Mouse (Mus musculus): Measurements from ENCODE around the gene Smim7. TPM values are rescaled to one million over a fixed set of nuclear protein-coding genes. Genes with fewer than 3 reads are reported as not detected.

Smim7 gene
- total RNA-seq, 1 experiment = 45.2 TPM

GRCm38 (mm10) chr8:72521888-72522287 lies 49.0 kb downstream of the Smim7 start:
- no peak for DNase-seq (ENCODE audit: low read depth, low spot score)
- Histone ChIP-seq H3K27ac (ENCODE audit: insufficient read depth, low read depth, low read length, poor library complexity, severe bottlenecking) (peak overlapping the region; percentile 44; the same call in 1 of the 2 replicates), H3K4me3 (ENCODE audit: insufficient read depth in 1 of 2, low read depth in 1 of 2, low read length in 2 of 2, poor library complexity in 1 of 2, severe bottlenecking in 1 of 2) (no peak overlapping the region), H3K9me3 (ENCODE audit: control insufficient read depth, insufficient read depth, low read depth, low read length) (no peaks in the 10 kb centered on the region), H3K9ac (ENCODE audit: insufficient read depth, low read depth, low read length, poor library complexity, severe bottlenecking) (no peak overlapping the region), H3K4me1 (ENCODE audit: control insufficient read depth in 2 of 2, insufficient read depth in 2 of 2, low read length in 2 of 2, poor library complexity in 1 of 2) (peaks cover 3 to 11% of the 10 kb centered on the region in 2 experiments; a peak in 3 of 4 replicates), H3K36me3 (ENCODE audit: control insufficient read depth, insufficient read depth, low read length, poor library complexity, severe bottlenecking) (peaks cover 6% of the 10 kb centered on the region)
- in situ Hi-C loops (cut with MboI; ENCODE audit: low sequenced_read_pairs in 2 of 2, unreplicated experiment in 2 of 2) = no loop called here
- TF ChIP-seq ZNF384 (IDR thresholded peaks at IDR 0.05; ENCODE audit: low read depth, low read length) (no peak), HCFC1 (IDR thresholded peaks at IDR 0.05; ENCODE audit: borderline replicate concordance, insufficient read depth, low read length) (no peak), ZC3H11A (IDR thresholded peaks at IDR 0.05; ENCODE audit: borderline replicate concordance, low read depth, low read length) (no peak), MAFK (IDR thresholded peaks at IDR 0.05; ENCODE audit: insufficient read depth, low read depth, low read length) (no peak), CHD2 (IDR thresholded peaks at IDR 0.05; ENCODE audit: low read depth, low read length) (no peak)

GRCm38 (mm10) chr8:72517421-72517988 lies 53.4 kb downstream of the Smim7 start:
- no peak for DNase-seq (ENCODE audit: low read depth, low spot score)
- Histone ChIP-seq H3K9ac (ENCODE audit: insufficient read depth, low read depth, low read length, poor library complexity, severe bottlenecking) (no peak overlapping the region), H3K4me3 (ENCODE audit: insufficient read depth in 1 of 2, low read depth in 1 of 2, low read length in 2 of 2, poor library complexity in 1 of 2, severe bottlenecking in 1 of 2) (no peak overlapping the region), H3K4me1 (ENCODE audit: control insufficient read depth in 2 of 2, insufficient read depth in 2 of 2, low read length in 2 of 2, poor library complexity in 1 of 2) (peaks cover 3 to 7% of the 10 kb centered on the region in 2 experiments; a peak in 2 of 4 replicates), H3K27ac (ENCODE audit: insufficient read depth, low read depth, low read length, poor library complexity, severe bottlenecking) (no peak overlapping the region), H3K36me3 (ENCODE audit: control insufficient read depth, insufficient read depth, low read length, poor library complexity, severe bottlenecking) (peaks cover 11% of the 10 kb centered on the region; the same call in 1 of the 2 replicates), H3K9me3 (ENCODE audit: control insufficient read depth, insufficient read depth, low read depth, low read length) (no peaks in the 10 kb centered on the region)
- in situ Hi-C loops (cut with MboI; ENCODE audit: low sequenced_read_pairs in 2 of 2, unreplicated experiment in 2 of 2) = no loop called here
- TF ChIP-seq ZNF384 (IDR thresholded peaks at IDR 0.05; ENCODE audit: low read depth, low read length) (no peak), MAFK (IDR thresholded peaks at IDR 0.05; ENCODE audit: insufficient read depth, low read depth, low read length) (no peak)

Other genes starting within 250 kb of the Smim7 start
- 39.5 and 41.7 TPM in 2 replicates for gene Eps15l1, start 149.6 kb downstream of the Smim7 start, total RNA-seq (2012; rRNA removed)
- 3.1 and 3.2 TPM in 2 replicates for gene Calr3, start 127.2 kb downstream of the Smim7 start, total RNA-seq (2012; rRNA removed)
- gene 1700030K09Rik, start 127.2 kb downstream of the Smim7 start, total RNA-seq (2012; rRNA removed) = 8.1 and 9.0 TPM in 2 replicates
- 55.1 and 60.5 TPM in 2 replicates for gene Cherp, start 95.9 kb downstream of the Smim7 start, total RNA-seq (2012; rRNA removed)
- gene Slc35e1, start 78.5 kb downstream of the Smim7 start, total RNA-seq (2012; rRNA removed) = 91.1 and 97.0 TPM in 2 replicates
- gene Med26, start 22.8 kb downstream of the Smim7 start, total RNA-seq (2012; rRNA removed) = 13.6 and 15.3 TPM in 2 replicates
- 13.2 and 16.4 TPM in 2 replicates for gene Tmem38a, start 967 bp upstream of the Smim7 start, total RNA-seq (2012; rRNA removed)
- gene Nwd1, start 75.6 kb upstream of the Smim7 start, total RNA-seq (2012; rRNA removed) = 0.26 and 0.76 TPM in 2 replicates
- gene Sin3b, start 152.2 kb upstream of the Smim7 start, total RNA-seq (2012; rRNA removed) = 135 and 189 TPM in 2 replicates
- gene F2rl3, start 190.8 kb upstream of the Smim7 start, total RNA-seq (2012; rRNA removed) = 0.31 and 0.37 TPM in 2 replicates

Measured in ES-E14 (cell line).